Mouse (Mus musculus): ENCODE measurements around the gene Unc119b.
A peak's percentile ranks its signal among the peaks of the same experiment; 100 is the strongest.
"Not testable (repeated sequence)": the region's sequence is repeated elsewhere in the genome, so short reads cannot be mapped to it uniquely, and the experiment has no call there.

Unc119b gene

GRCm38 (mm10) chr5:115139124-115139523 is 4.3 kb upstream of the Unc119b start:
- no peak for DNase-seq (ENCODE audit: low spot score in 2 of 2)

- DNase-seq (ENCODE audit: low spot score in 2 of 2), result no peak
Measured at GRCm38 (mm10) chr5:115133358-115134066, 1.3 kb downstream of the Unc119b start.

GRCm38 (mm10) chr5:115132465-115132864 is 2.3 kb downstream of the Unc119b start:
- DNase-seq (ENCODE audit: low spot score in 2 of 2), result no peak

GRCm38 (mm10) chr5:115129328-115129727 is 5.4 kb downstream of the Unc119b start:
- DNase-seq (ENCODE audit: low spot score in 2 of 2), result no peak

- DNase-seq (ENCODE audit: low spot score in 2 of 2), result no peak
Measured at GRCm38 (mm10) chr5:115127421-115128179, 7.2 kb downstream of the Unc119b start.

- DNase-seq (ENCODE audit: low spot score in 2 of 2), result no peak
Measured at GRCm38 (mm10) chr5:115126578-115127312, 8.0 kb downstream of the Unc119b start.

- DNase-seq (ENCODE audit: low spot score in 2 of 2), result peak; percentile 83 to 84
Measured at GRCm38 (mm10) chr5:115125211-115125871, 9.4 kb downstream of the Unc119b start.

GRCm38 (mm10) chr5:115124690-115125089 is 10.1 kb downstream of the Unc119b start:
- no peak for DNase-seq (ENCODE audit: low spot score in 2 of 2)

- no peak for DNase-seq (ENCODE audit: low spot score in 2 of 2)
Measured at GRCm38 (mm10) chr5:115120978-115121377, 13.8 kb downstream of the Unc119b start.

- DNase-seq (ENCODE audit: low spot score in 2 of 2), result peak in 1 of 2 experiments; percentile 27
Measured at GRCm38 (mm10) chr5:115118961-115119570, 15.7 kb downstream of the Unc119b start, which contains the start of gene Acads. TSS of gene Acads (minus strand) at chr5:115119346.

- no peak for DNase-seq (ENCODE audit: low spot score in 2 of 2)
Measured at GRCm38 (mm10) chr5:115117467-115117866, 17.3 kb downstream of the Unc119b start.

- DNase-seq (ENCODE audit: low spot score in 2 of 2), result no peak
Measured at GRCm38 (mm10) chr5:115116426-115116825, 18.3 kb downstream of the Unc119b start.

- no peak for DNase-seq (ENCODE audit: low spot score in 2 of 2)
Measured at GRCm38 (mm10) chr5:115114501-115114900, 20.3 kb downstream of the Unc119b start.

GRCm38 (mm10) chr5:115113244-115113643 is 21.5 kb downstream of the Unc119b start:
- no peak for DNase-seq (ENCODE audit: low spot score in 2 of 2)

GRCm38 (mm10) chr5:115111156-115111555 is 23.6 kb downstream of the Unc119b start:
- no peak for DNase-seq (ENCODE audit: low spot score in 2 of 2)

GRCm38 (mm10) chr5:115103253-115103652 is 31.5 kb downstream of the Unc119b start:
- not testable (repeated sequence) for DNase-seq (ENCODE audit: low spot score in 2 of 2)

- DNase-seq (ENCODE audit: low spot score in 2 of 2), result no peak
Measured at GRCm38 (mm10) chr5:115102231-115102630, 32.5 kb downstream of the Unc119b start.

- no peak for DNase-seq (ENCODE audit: low spot score in 2 of 2)
Measured at GRCm38 (mm10) chr5:115100473-115100872, 34.3 kb downstream of the Unc119b start.

GRCm38 (mm10) chr5:115099991-115100390 is 34.8 kb downstream of the Unc119b start:
- DNase-seq (ENCODE audit: low spot score in 2 of 2), result no peak

- DNase-seq (ENCODE audit: low spot score in 2 of 2), result no peak
Measured at GRCm38 (mm10) chr5:115099530-115099929, 35.2 kb downstream of the Unc119b start.

- DNase-seq (ENCODE audit: low spot score in 2 of 2), result no peak
Measured at GRCm38 (mm10) chr5:115098195-115098594, 36.6 kb downstream of the Unc119b start, which contains the start of gene Gm10401. TSS of gene Gm10401 (minus strand) at chr5:115098295.
